Mouse (Mus musculus): ENCODE results near the gene Wfdc15a.

GRCm38 (mm10) chr2:164161515-164162055, 38.3 kb downstream of the Wfdc15a start:
- TF ChIP-seq CTCF (conservative IDR thresholded peaks at IDR 0.05 in 1 of 2, IDR thresholded peaks at IDR 0.05 in 1 of 2; ENCODE audit: low read depth in 2 of 2, low read length in 2 of 2) (no peak), TBP (conservative IDR thresholded peaks at IDR 0.05; ENCODE audit: low read depth, low read length) (no peak), RCOR1 (conservative IDR thresholded peaks at IDR 0.05; ENCODE audit: low read depth, low read length) (no peak), EP300 (IDR thresholded peaks at IDR 0.05; ENCODE audit: low read length) (no peak), POLR2A (IDR thresholded peaks at IDR 0.05; ENCODE audit: low read depth, low read length) (no peak), MEF2A (IDR thresholded peaks at IDR 0.05; ENCODE audit: borderline replicate concordance, low read depth, low read length) (no peak)

Data from CH12.LX (cell line).